Mouse (Mus musculus): ENCODE measurements around the gene Mroh2a. TPM values are rescaled to one million over a fixed set of nuclear protein-coding genes. Genes with fewer than 3 reads are reported as not detected.

Gene Mroh2a
- polyA plus RNA-seq, 1 experiment from 2014 or later: 0.28 TPM

DNA sequence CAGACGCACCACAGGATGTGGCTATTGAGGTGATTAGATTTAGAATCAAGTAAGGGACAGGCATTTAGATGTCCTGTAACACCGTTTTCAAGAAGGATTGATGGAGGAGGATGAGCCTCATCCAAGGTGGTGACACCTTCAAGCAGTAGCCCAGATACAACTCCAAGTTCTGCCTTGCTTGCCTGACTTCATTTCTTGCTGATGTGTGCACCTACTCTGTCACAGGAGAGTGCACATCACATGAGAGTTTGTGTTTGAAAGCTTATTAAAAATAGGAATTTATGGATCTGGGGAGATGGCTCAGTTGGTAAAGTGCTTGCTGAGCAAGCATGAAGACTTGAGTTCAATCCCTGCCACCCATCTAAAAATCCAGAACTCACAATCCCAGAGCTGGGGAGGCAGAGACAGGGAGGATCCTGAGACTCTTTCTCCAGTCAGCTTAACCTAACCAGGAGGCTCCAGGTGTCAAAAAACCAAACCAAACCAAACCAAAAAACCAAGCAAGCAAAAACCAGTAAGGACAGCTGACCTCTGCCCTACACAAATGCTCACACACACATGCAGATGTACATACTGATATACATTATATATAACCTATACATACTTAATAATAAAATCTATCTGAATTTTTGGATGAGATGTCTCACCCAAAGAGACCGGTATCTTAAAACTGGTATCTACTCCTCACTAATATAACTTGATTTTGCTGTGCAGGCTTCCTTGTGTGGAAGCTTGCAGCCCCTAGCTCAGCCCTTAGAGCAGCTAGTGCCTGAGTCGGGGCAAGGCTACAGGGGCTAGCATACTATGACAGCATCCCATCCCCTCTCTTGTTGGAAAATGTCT is 72.1 kb downstream of the Mroh2a start:
- peaks cover 9% of the 10 kb centered on the region; the same call in 1 of the 2 replicates for H3K9me3 ChIP-seq (replicated peaks)
- no peak overlapping the region for H3K4me3 ChIP-seq (replicated peaks)
- H3K4me1 ChIP-seq (replicated peaks): no peaks in the 10 kb centered on the region
- no peaks in the 10 kb centered on the region for H3K36me3 ChIP-seq (replicated peaks)
- no peak overlapping the region for H3K27ac ChIP-seq (replicated peaks)
- 41% methylated on average over 4 of the region's 4 CpGs for WGBS (ENCODE audit: insufficient replicate concordance)
- no peak overlapping the region for H3K4me2 ChIP-seq
- H3K9ac ChIP-seq: no peak overlapping the region
- no peak for ATAC-seq (ENCODE audit: insufficient read depth)
- H3K27me3 ChIP-seq: no peaks in the 10 kb centered on the region

DNA sequence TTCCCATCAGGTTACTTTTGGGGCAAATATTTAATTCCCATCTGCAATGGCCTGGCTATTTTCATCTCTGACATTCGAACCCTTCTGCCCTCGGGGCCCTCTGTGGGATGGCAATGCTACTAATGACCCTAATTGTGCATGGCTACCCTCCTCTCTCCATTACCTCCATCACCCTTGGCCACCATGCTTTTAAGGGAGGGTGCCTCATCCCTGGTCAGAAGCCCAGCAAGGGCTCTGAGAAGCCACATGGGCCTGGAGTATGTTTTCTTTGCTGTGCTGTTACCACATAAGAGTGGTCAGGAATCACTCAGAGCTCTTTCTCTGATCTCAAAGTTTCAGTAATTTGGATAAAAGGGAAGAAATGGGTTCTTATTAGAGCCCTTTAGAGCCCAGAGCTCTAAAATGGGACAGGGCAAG is 72.8 kb downstream of the Mroh2a start:
- WGBS (ENCODE audit: insufficient replicate concordance): 52% methylated on average over 2 of the region's 2 CpGs
- Histone ChIP-seq H3K4me3 (replicated peaks) (no peak overlapping the region), H3K9me3 (replicated peaks) (peaks cover 15% of the 10 kb centered on the region; the same call in 1 of the 2 replicates)

GRCm38 (mm10) chr1:88300301-88301050 is 73.7 kb downstream of the Mroh2a start:
- ATAC-seq (ENCODE audit: insufficient read depth): no peak
- Histone ChIP-seq H3K9ac (no peak overlapping the region), H3K27me3 (no peaks in the 10 kb centered on the region), H3K4me1 (replicated peaks) (no peaks in the 10 kb centered on the region), H3K4me3 (replicated peaks) (no peak overlapping the region), H3K36me3 (replicated peaks) (no peaks in the 10 kb centered on the region), H3K4me2 (no peak overlapping the region), H3K27ac (replicated peaks) (no peak overlapping the region), H3K9me3 (replicated peaks) (peaks cover 15% of the 10 kb centered on the region; the same call in 1 of the 2 replicates)
- WGBS (ENCODE audit: insufficient replicate concordance): 25% methylated on average over 5 of the region's 5 CpGs

More for the DNA sequence above, 72.8 kb downstream of the Mroh2a start:
- Histone ChIP-seq H3K9ac (no peak overlapping the region), H3K4me2 (no peak overlapping the region), H3K27ac (replicated peaks) (no peak overlapping the region), H3K27me3 (no peaks in the 10 kb centered on the region), H3K36me3 (replicated peaks) (no peaks in the 10 kb centered on the region), H3K4me1 (replicated peaks) (no peaks in the 10 kb centered on the region)
- no peak for ATAC-seq (ENCODE audit: insufficient read depth)

DNA sequence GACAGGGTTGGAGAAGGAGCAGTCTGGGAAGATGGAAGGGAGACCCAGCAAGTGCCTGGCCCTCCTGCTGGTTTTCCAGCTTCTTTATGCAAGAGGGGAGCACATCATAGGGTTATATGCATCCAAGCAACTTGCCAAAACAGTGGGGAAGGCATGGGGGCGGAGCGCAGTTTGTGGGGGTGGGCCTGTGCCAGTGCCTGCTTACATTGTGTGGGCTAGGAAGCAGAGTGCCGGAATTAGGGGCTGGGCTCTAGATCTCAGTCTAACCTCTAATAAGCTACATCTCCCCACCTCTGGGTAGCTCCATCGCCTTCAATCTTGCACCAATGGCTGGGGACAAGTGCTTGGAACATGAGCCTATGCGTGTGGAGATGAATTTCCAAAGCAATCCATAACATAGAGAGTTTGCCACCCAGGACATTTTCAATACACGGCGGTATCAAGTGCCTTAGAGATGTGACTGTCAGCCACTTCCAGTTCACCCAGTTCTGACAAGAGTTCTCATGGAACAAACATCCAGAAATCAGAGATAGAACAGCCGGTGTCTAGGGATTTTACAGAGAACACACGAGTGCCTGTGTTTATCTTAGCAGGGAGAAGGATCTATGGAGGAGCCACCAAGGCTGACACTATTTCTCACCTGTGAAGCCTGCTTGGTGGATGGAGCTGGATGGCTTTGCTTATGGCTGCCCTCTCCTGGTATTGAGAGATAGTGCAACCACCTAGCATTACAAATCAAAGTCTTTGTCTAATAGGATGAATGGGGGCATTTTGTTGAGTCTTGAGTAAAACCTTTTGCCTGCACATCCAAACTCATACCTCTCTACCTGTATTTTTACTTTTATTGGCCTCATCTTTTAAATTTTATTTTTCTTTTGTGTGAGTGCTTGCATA is 74.6 kb downstream of the Mroh2a start:
- Histone ChIP-seq H3K27me3 (no peaks in the 10 kb centered on the region), H3K4me3 (replicated peaks) (no peak overlapping the region), H3K4me1 (replicated peaks) (no peaks in the 10 kb centered on the region), H3K36me3 (replicated peaks) (no peaks in the 10 kb centered on the region), H3K4me2 (no peak overlapping the region), H3K9ac (no peak overlapping the region), H3K27ac (replicated peaks) (no peak overlapping the region), H3K9me3 (replicated peaks) (peaks cover 16% of the 10 kb centered on the region; the same call in 1 of the 2 replicates)
- WGBS (ENCODE audit: insufficient replicate concordance): 51% methylated on average over 9 of the region's 9 CpGs
- no peak for ATAC-seq (ENCODE audit: insufficient read depth)

GRCm38 (mm10) chr1:88302057-88302740 is 75.4 kb downstream of the Mroh2a start:
- Histone ChIP-seq H3K4me1 (replicated peaks) (no peaks in the 10 kb centered on the region), H3K27ac (replicated peaks) (no peak overlapping the region), H3K4me3 (replicated peaks) (no peak overlapping the region), H3K4me2 (no peak overlapping the region), H3K36me3 (replicated peaks) (no peaks in the 10 kb centered on the region), H3K27me3 (no peaks in the 10 kb centered on the region), H3K9ac (no peak overlapping the region), H3K9me3 (replicated peaks) (peaks cover 20% of the 10 kb centered on the region; the same call in 1 of the 2 replicates)
- WGBS (ENCODE audit: insufficient replicate concordance): 49% methylated on average over 14 of the region's 14 CpGs
- ATAC-seq (ENCODE audit: insufficient read depth): no peak

DNA sequence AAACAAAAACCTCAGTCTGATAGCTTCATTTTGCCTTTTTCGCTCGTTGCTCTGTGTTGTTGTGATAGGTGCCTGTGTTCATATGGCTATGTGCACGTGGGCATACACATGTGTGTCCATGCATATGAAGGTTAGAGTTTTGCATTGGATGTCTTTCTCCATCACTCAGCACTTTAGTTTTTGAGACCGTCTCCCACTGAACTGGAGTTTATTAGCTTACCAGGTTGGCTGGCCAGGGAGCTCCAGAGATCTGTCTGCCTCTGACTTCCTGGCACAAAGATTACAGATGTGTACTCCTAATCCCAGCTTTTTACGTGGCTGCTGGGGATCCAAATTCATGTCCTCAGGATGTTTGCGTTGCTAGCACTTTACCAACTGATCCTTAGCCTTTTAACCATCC is 77.0 kb downstream of the Mroh2a start:
- WGBS (ENCODE audit: insufficient replicate concordance): 44% methylated on average over 6 of the region's 6 CpGs
- H3K9me3 ChIP-seq (replicated peaks): peaks cover 20% of the 10 kb centered on the region; the same call in 1 of the 2 replicates

GRCm38 (mm10) chr1:88304261-88304985 is 77.6 kb downstream of the Mroh2a start:
- Histone ChIP-seq H3K27ac (replicated peaks) (no peak overlapping the region), H3K9ac (no peak overlapping the region), H3K4me2 (no peak overlapping the region), H3K4me1 (replicated peaks) (no peaks in the 10 kb centered on the region), H3K9me3 (replicated peaks) (peaks cover 21% of the 10 kb centered on the region; the same call in 1 of the 2 replicates), H3K27me3 (no peaks in the 10 kb centered on the region), H3K36me3 (replicated peaks) (no peaks in the 10 kb centered on the region), H3K4me3 (replicated peaks) (no peak overlapping the region)
- 43% methylated on average over 8 of the region's 8 CpGs for WGBS (ENCODE audit: insufficient replicate concordance)
- ATAC-seq (ENCODE audit: insufficient read depth): no peak

More for the DNA sequence above, 77.0 kb downstream of the Mroh2a start:
- no peak overlapping the region for H3K4me2 ChIP-seq
- no peak overlapping the region for H3K27ac ChIP-seq (replicated peaks)
- ATAC-seq (ENCODE audit: insufficient read depth): no peak
- no peak overlapping the region for H3K9ac ChIP-seq
- no peaks in the 10 kb centered on the region for H3K27me3 ChIP-seq
- H3K4me1 ChIP-seq (replicated peaks): no peaks in the 10 kb centered on the region
- H3K4me3 ChIP-seq (replicated peaks): no peak overlapping the region
- no peaks in the 10 kb centered on the region for H3K36me3 ChIP-seq (replicated peaks)

GRCm38 (mm10) chr1:88305018-88305795 is 78.4 kb downstream of the Mroh2a start:
- H3K27ac ChIP-seq (replicated peaks): no peak overlapping the region
- H3K9me3 ChIP-seq (replicated peaks): peaks cover 24% of the 10 kb centered on the region; the same call in 1 of the 2 replicates
- no peak overlapping the region for H3K4me2 ChIP-seq
- 29% methylated on average over 6 of the region's 6 CpGs for WGBS (ENCODE audit: insufficient replicate concordance)
- H3K27me3 ChIP-seq: no peaks in the 10 kb centered on the region
- H3K4me1 ChIP-seq (replicated peaks): no peaks in the 10 kb centered on the region
- no peak for ATAC-seq (ENCODE audit: insufficient read depth)
- no peak overlapping the region for H3K4me3 ChIP-seq (replicated peaks)
- no peak overlapping the region for H3K9ac ChIP-seq
- no peaks in the 10 kb centered on the region for H3K36me3 ChIP-seq (replicated peaks)

DNA sequence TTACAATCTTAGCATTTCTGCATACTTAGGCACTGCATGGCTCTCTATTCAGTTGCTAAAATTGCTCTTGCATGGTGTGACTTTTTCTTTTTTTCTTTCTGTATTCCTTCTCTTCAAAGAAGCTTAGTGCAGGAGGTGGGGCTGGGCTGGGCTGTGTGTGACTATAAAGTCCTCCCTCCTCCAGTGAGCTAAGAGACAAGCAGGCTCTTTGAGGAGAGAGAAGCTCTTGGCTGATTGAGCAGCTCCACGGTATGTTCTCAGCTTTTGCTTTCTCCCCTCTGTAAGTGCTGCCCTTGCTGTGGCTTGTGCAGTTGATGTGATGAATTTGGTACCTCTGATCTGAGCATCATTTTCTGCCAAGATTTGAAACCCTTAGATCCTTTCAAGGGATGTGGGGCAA is 79.8 kb downstream of the Mroh2a start:
- no peak overlapping the region for H3K4me2 ChIP-seq
- no peak for ATAC-seq (ENCODE audit: insufficient read depth)
- 45% methylated on average over 1 of the region's 1 CpGs for WGBS (ENCODE audit: insufficient replicate concordance)
- no peak overlapping the region for H3K4me3 ChIP-seq (replicated peaks)
- no peaks in the 10 kb centered on the region for H3K4me1 ChIP-seq (replicated peaks)
- no peak overlapping the region for H3K27ac ChIP-seq (replicated peaks)
- H3K36me3 ChIP-seq (replicated peaks): no peaks in the 10 kb centered on the region
- 0 out of 2 replicates have a peak, but pooled peaks cover 24% of the 10 kb centered on the region for H3K9me3 ChIP-seq (replicated peaks)
- H3K27me3 ChIP-seq: no peaks in the 10 kb centered on the region
- no peak overlapping the region for H3K9ac ChIP-seq

Measured in liver, embryonic 15.5 days (tissue).